Mouse (Mus musculus) thymus, adult 2 months (tissue): ENCODE measurements at regions not wholly inside any gene's neighbourhood (a gene's known extent, or its start where the extent isn't known, plus 50 kb on each side); places are given as distances from the start of the nearest gene placed in this dataset.

Experiments used
- DNase-seq: peaks from one replicate; pipeline ENCODE4 v3.0.0; 2021
- H3K27ac ChIP-seq: fragments of 200-500 bp; 2 replicates; pipeline ENCODE4 v1.5.1; 2012; ENCODE audit warnings: low read length, control low read depth; ENCODE audit not compliant: control insufficient read depth, insufficient read depth
- H3K27me3 ChIP-seq: fragments of 200-500 bp; 2 replicates; pipeline ENCODE4 v1.6.1; 2012; ENCODE audit warnings: mild to moderate bottlenecking, low read length, moderate library complexity, mixed read lengths; ENCODE audit not compliant: control insufficient read depth, insufficient read depth
- H3K36me3 ChIP-seq: fragments of 200-500 bp; 2 replicates; pipeline ENCODE4 v1.6.1; 2012; ENCODE audit warnings: mild to moderate bottlenecking, low read length, moderate library complexity; ENCODE audit not compliant: control insufficient read depth, insufficient read depth
- H3K4me1 ChIP-seq: fragments of 200-500 bp; replicated peaks from 2 replicates; pipeline ENCODE4 v1.6.1; 2012; ENCODE audit warnings: low read length; ENCODE audit not compliant: control insufficient read depth, insufficient read depth
- H3K4me3 ChIP-seq: fragments of 200-500 bp; 2 replicates; pipeline ENCODE4 v1.5.1; 2012; ENCODE audit warnings: mild to moderate bottlenecking, low read length, control low read depth, moderate library complexity; ENCODE audit not compliant: control insufficient read depth, insufficient read depth
- CTCF ChIP-seq: fragments of 200-500 bp; IDR thresholded peaks from 2 replicates; pipeline ENCODE4 v1.5.1; 2012; ENCODE audit warnings: mild to moderate bottlenecking, control low read depth, low read length, moderate library complexity, borderline replicate concordance; ENCODE audit not compliant: control insufficient read depth, poor library complexity, insufficient read depth; ENCODE audit errors: extremely low read depth
- POLR2A ChIP-seq: fragments of 200-500 bp; IDR thresholded peaks from 2 replicates; pipeline ENCODE4 v1.6.1; 2012; ENCODE audit warnings: mild to moderate bottlenecking, low read length, control low read depth, moderate library complexity; ENCODE audit not compliant: control insufficient read depth, poor library complexity, insufficient read depth; ENCODE audit errors: extremely low read depth
- WGBS: fragments of 180-500 bp; shearing (Covaris S2); methylation state at CpG from one replicate; pipeline ENCODE4 v1.1.7; 2018; 5-methylcytosine and 5-hydroxymethylcytosine counted together

DNA sequence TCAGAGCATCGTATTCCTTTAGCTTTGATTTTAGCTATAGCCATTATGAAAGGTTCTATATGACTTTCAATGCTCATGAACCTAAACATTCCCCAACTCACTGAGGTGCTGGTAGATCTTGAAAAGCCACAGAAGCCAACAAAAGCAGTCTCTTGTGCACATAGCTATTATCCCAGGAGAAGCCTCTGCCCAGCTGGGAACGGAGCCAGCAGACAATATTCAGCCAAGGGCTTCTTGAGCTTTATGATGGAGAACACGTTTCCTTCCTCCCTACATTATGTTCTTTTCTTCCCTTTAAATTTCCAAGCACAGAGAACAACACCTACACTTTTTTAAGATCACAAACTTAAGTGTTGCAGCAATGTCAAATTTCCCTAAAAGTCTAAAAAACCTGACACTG lies 3321.1 kb upstream of the Gm7489 start:
- Histone ChIP-seq H3K36me3 (no peaks in the 10 kb centered on the region), H3K27me3 (no peaks in the 10 kb centered on the region), H3K4me3 (no peak overlapping the region), H3K27ac (no peak overlapping the region), H3K4me1 (no peaks in the 10 kb centered on the region)
- WGBS, result 92% methylated on average over 3 of the region's 3 CpGs
- TF ChIP-seq POLR2A (no peak), CTCF (no peak)
- DNase-seq, result no peak

- Histone ChIP-seq H3K4me3 (no peak overlapping the region), H3K27ac (no peak overlapping the region), H3K36me3 (no peaks in the 10 kb centered on the region), H3K4me1 (no peaks in the 10 kb centered on the region), H3K27me3 (no peaks in the 10 kb centered on the region)
- TF ChIP-seq CTCF, result no peak
- TF ChIP-seq POLR2A, result no peak
- WGBS, result 96% methylated on average over 5 of the region's 5 CpGs
- DNase-seq, result no peak
These were observed 3303.9 kb upstream of the Gm7489 start for GRCm38 (mm10) chr15:50580811-50581210.

GRCm38 (mm10) chr15:50583951-50584350 lies 3300.8 kb upstream of the Gm7489 start:
- H3K4me1 ChIP-seq, result no peaks in the 10 kb centered on the region
- no peaks in the 10 kb centered on the region for H3K27me3 ChIP-seq
- no peak overlapping the region for H3K27ac ChIP-seq
- DNase-seq, result no peak
- TF ChIP-seq POLR2A, result no peak
- H3K36me3 ChIP-seq, result no peaks in the 10 kb centered on the region
- H3K4me3 ChIP-seq, result no peak overlapping the region

- no peak for DNase-seq
- H3K36me3 ChIP-seq, result no peaks in the 10 kb centered on the region
- 93% methylated on average over 6 of the region's 6 CpGs for WGBS
- H3K27ac ChIP-seq, result no peak overlapping the region
- no peaks in the 10 kb centered on the region for H3K4me1 ChIP-seq
- H3K4me3 ChIP-seq, result no peak overlapping the region
- TF ChIP-seq POLR2A, result no peak
- TF ChIP-seq CTCF, result no peak
- H3K27me3 ChIP-seq, result no peaks in the 10 kb centered on the region
These were observed 3299.2 kb upstream of the Gm7489 start for GRCm38 (mm10) chr15:50585496-50585895.
